Mouse (Mus musculus): ENCODE measurements around the gene Adgre1. TPM values are rescaled to one million over a fixed set of nuclear protein-coding genes. Genes with fewer than 3 reads are reported as not detected.
"Not testable (repeated sequence)": the region's sequence is repeated elsewhere in the genome, so short reads cannot be mapped to it uniquely, and the experiment has no call there.

Adgre1 gene
- 3.6 and 5.7 TPM in 2 replicates for polyA plus RNA-seq (2015; fragmentation: Nextera tagmentation; extraction: Ambion mirVana)

DNA sequence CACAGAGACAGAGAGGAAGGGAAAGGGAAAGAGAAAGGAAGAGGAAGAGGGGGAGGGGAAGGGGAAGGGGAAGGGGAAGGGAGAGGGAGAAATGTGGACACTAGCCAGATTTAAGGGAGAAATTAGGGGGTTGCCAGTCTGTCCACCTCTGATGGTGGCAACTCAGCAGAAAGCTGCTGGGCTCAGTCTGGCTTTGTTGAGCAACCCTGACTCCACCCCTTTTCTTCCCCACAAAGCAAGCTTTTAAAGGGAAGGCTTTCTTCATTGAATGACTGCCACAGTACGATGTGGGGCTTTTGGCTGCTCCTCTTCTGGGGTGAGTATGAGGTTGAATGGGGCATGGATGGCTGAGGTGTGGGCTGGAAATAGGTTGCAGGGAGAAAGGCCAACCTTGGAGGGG, at the start of gene Adgre1:
Gene Adgre1 (plus strand): TSS at position 251 of the 400 bp plus-strand sequence.
- Histone ChIP-seq H3K36me3 (no peaks in the 10 kb centered on the region), H3K4me3 (no peak within 1 kb of the TSS), H3K9ac (no peak within 1 kb of the TSS), H3K4me1 (replicated peaks) (no peaks in the 10 kb centered on the region), H3K4me2 (no peak within 1 kb of the TSS), H3K27me3 (no peaks in the 10 kb centered on the region), H3K27ac (no peak within 1 kb of the TSS), H3K9me3 (replicated peaks) (no peaks in the 10 kb centered on the region)
- 23% methylated on average over 1 of the region's 1 CpGs for WGBS
- no peak for ATAC-seq (replicated peaks; ENCODE audit: insufficient number of reproducible peaks, insufficient read depth, low FRiP score, low read depth)

DNA sequence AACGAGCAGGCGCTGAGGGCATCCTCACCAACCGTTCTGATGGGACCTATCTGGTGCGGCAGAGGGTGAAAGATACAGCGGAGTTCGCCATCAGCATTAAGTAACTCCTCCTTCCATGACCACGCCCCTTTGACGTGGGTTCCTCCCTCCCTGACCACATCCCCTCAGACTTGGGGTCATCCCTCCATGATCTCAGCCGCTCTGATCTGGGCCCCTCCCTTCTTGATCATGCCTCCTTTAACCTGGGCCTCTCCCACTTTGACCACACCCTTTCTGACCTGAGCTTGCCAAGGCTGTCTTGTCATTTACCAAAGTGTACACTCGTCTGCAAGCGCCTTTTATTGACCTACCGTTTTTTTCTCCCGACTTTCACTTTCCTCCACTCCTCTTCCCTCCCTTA, 46.7 kb upstream of the Adgre1 start:
- Histone ChIP-seq H3K36me3 (no peaks in the 10 kb centered on the region), H3K9ac (no peak overlapping the region), H3K4me1 (replicated peaks) (no peaks in the 10 kb centered on the region), H3K4me3 (no peak overlapping the region), H3K9me3 (replicated peaks) (no peaks in the 10 kb centered on the region), H3K27ac (no peak overlapping the region), H3K4me2 (no peak overlapping the region), H3K27me3 (no peaks in the 10 kb centered on the region)
- WGBS: 32% methylated on average over 13 of the region's 13 CpGs
- ATAC-seq (replicated peaks; ENCODE audit: insufficient number of reproducible peaks, insufficient read depth, low FRiP score, low read depth): no peak

- H3K27ac ChIP-seq: no peak overlapping the region
- H3K4me2 ChIP-seq: no peak overlapping the region
- 40% methylated on average over 8 of the region's 8 CpGs for WGBS
- ATAC-seq (replicated peaks; ENCODE audit: insufficient number of reproducible peaks, insufficient read depth, low FRiP score, low read depth): 0 out of 2 replicates have a peak, but pooled peaks have one; percentile 23
- no peaks in the 10 kb centered on the region for H3K9me3 ChIP-seq (replicated peaks)
- H3K36me3 ChIP-seq: no peaks in the 10 kb centered on the region
- H3K27me3 ChIP-seq: no peaks in the 10 kb centered on the region
- H3K9ac ChIP-seq: no peak overlapping the region
- H3K4me3 ChIP-seq: no peak overlapping the region
- H3K4me1 ChIP-seq (replicated peaks): peaks cover 5% of the 10 kb centered on the region
These were observed 30.9 kb upstream of the Adgre1 start for GRCm38 (mm10) chr17:57327615-57328014.

- no peak overlapping the region for H3K9ac ChIP-seq
- no peak overlapping the region for H3K4me2 ChIP-seq
- 31% methylated on average over 5 of the region's 6 CpGs for WGBS
- H3K9me3 ChIP-seq (replicated peaks): no peaks in the 10 kb centered on the region
- H3K4me1 ChIP-seq (replicated peaks): peaks cover 5% of the 10 kb centered on the region
- no peaks in the 10 kb centered on the region for H3K36me3 ChIP-seq
- no peak overlapping the region for H3K4me3 ChIP-seq
- no peaks in the 10 kb centered on the region for H3K27me3 ChIP-seq
- ATAC-seq (replicated peaks; ENCODE audit: insufficient number of reproducible peaks, insufficient read depth, low FRiP score, low read depth): no peak
- H3K27ac ChIP-seq: no peak overlapping the region
These were observed 29.5 kb upstream of the Adgre1 start for GRCm38 (mm10) chr17:57328944-57329343.

DNA sequence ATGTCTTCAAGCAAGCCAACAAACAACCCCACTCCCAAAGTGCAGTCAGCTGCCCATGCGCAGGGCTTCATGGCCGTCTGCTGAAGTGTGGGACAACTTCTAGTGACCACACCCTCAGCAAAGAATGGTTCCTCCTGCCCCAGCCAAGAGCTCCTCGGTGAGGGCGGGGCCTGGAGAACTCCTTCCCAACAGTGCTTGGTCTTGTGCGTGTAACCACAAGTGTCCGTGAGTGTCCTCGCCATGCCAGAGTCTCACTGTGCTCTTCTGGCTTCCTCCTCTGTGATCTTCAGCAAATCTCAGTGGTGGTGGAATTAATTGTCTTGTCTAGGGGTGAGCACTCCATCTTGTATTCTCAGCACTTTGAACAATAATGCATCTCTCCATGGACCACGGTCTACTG, 27.5 kb upstream of the Adgre1 start:
- H3K9ac ChIP-seq: no peak overlapping the region
- no peak overlapping the region for H3K4me3 ChIP-seq
- no peak overlapping the region for H3K4me2 ChIP-seq
- no peaks in the 10 kb centered on the region for H3K9me3 ChIP-seq (replicated peaks)
- H3K27ac ChIP-seq: no peak overlapping the region
- no peaks in the 10 kb centered on the region for H3K36me3 ChIP-seq
- peaks cover 7% of the 10 kb centered on the region for H3K4me1 ChIP-seq (replicated peaks)
- H3K27me3 ChIP-seq: no peaks in the 10 kb centered on the region
- 82% methylated on average over 8 of the region's 8 CpGs for WGBS
- no peak for ATAC-seq (replicated peaks; ENCODE audit: insufficient number of reproducible peaks, insufficient read depth, low FRiP score, low read depth)

DNA sequence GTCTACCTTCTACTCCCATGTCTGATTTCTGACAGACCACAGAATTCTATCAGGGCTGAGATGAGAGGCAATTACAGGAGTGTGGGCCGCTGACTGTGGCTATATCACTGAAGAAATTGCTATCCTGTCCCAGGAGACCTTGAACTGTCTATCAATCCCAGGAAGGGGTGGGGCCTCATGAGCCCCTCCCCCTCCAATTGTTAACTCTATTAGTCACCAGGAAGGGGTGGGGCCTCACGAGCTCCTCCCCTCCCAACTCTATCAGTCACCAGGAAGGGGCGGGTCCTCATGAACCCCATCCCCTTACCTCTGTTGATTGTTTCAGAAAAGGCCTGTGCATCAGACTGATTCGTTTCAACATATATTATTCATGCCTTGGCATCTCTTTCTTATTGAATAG, 26.2 kb upstream of the Adgre1 start:
- H3K36me3 ChIP-seq: no peaks in the 10 kb centered on the region
- no peak overlapping the region for H3K4me3 ChIP-seq
- no peaks in the 10 kb centered on the region for H3K27me3 ChIP-seq
- H3K9me3 ChIP-seq (replicated peaks): no peaks in the 10 kb centered on the region
- peaks cover 7% of the 10 kb centered on the region for H3K4me1 ChIP-seq (replicated peaks)
- H3K4me2 ChIP-seq: no peak overlapping the region
- no peak overlapping the region for H3K9ac ChIP-seq
- WGBS: 79% methylated on average over 4 of the region's 4 CpGs
- no peak overlapping the region for H3K27ac ChIP-seq
- ATAC-seq (replicated peaks; ENCODE audit: insufficient number of reproducible peaks, insufficient read depth, low FRiP score, low read depth): no peak

DNA sequence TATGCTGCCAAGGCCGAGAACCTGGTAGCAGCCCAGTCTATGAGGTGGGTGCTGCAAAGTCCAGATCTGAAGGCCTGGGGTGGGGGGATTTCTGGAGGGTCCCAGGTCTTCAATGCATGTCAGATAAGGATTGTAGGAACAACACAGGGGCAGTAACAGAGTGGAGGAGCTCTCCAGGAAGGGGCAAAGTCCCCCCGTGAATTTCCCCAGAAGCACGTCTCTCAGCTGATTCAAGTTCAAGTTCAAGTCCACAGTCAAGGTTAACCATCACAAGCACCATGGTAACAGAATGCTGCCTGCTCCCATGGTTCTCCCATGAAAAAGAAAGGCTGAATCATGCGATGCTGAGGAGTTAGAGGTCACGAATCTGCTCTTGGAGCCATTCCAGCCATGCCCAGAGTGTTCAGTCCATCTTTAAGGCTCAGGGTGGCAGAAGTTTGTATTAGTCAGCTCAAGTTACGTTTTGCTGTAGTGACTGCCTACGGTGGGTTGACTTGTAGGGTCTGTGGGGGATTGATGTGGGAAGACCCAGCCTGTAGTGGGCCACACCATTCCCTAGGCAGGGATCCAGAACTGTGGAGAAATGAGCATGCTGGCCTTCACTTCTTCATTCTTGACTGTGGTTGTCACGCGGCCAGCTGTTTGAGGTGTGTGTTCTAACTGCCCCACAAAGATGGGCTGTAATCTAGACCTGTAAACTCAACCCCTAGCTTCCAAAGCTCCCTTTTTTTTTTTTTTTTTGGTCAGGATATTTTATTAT, 24.3 kb upstream of the Adgre1 start:
- Histone ChIP-seq H3K9me3 (replicated peaks) (no peaks in the 10 kb centered on the region), H3K4me1 (replicated peaks) (0 out of 2 replicates have a peak, but pooled peaks cover 2% of the 10 kb centered on the region), H3K27ac (no peak overlapping the region), H3K9ac (no peak overlapping the region), H3K4me2 (peak overlapping the region; percentile 23; the same call in 1 of the 2 replicates), H3K36me3 (no peaks in the 10 kb centered on the region), H3K27me3 (no peaks in the 10 kb centered on the region), H3K4me3 (no peak overlapping the region)
- 0 out of 2 replicates have a peak, but pooled peaks have one; percentile 28 for ATAC-seq (replicated peaks; ENCODE audit: insufficient number of reproducible peaks, insufficient read depth, low FRiP score, low read depth)
- 66% methylated on average over 9 of the region's 9 CpGs for WGBS

- Histone ChIP-seq H3K27ac (no peak overlapping the region), H3K9me3 (replicated peaks) (no peaks in the 10 kb centered on the region), H3K4me3 (no peak overlapping the region), H3K4me2 (peak overlapping the region; percentile 23; the same call in 1 of the 2 replicates), H3K36me3 (no peaks in the 10 kb centered on the region), H3K4me1 (replicated peaks) (0 out of 2 replicates have a peak, but pooled peaks cover 2% of the 10 kb centered on the region), H3K9ac (no peak overlapping the region), H3K27me3 (no peaks in the 10 kb centered on the region)
- peak; percentile 29; the same call in 1 of the 2 replicates for ATAC-seq (replicated peaks; ENCODE audit: insufficient number of reproducible peaks, insufficient read depth, low FRiP score, low read depth)
- 5% methylated on average over 16 of the region's 16 CpGs for WGBS
These were observed 23.7 kb upstream of the Adgre1 start for GRCm38 (mm10) chr17:57334761-57335150.

DNA sequence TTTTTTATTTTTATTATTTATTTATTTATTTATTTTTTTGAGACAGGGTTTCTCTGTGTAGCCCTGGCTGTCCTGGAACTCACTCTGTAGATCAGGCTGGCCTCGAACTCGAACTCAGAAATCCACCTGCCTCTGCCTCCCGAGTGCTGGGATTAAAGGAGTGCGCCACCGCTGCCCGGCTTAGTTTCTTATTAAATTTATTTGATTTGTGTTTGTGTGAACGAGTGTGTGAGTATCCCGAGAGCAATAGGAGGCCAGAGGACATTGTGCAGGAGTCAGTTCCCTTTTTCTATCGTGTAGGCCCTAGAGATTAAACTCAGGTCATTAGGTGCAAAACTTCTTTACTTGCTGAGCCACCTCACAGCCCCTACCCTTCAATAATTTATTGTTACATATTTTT, 23.3 kb upstream of the Adgre1 start:
- not testable (repeated sequence) for H3K4me3 ChIP-seq; H3K4me1 ChIP-seq (replicated peaks); H3K9ac ChIP-seq; H3K27me3 ChIP-seq; H3K4me2 ChIP-seq; ATAC-seq (replicated peaks; ENCODE audit: insufficient number of reproducible peaks, insufficient read depth, low FRiP score, low read depth); H3K27ac ChIP-seq; H3K36me3 ChIP-seq; H3K9me3 ChIP-seq (replicated peaks)
- 61% methylated on average over 9 of the region's 9 CpGs for WGBS

GRCm38 (mm10) chr17:57335673-57336303, 22.7 kb upstream of the Adgre1 start:
- peak; percentile 68; the same call in 1 of the 2 replicates for ATAC-seq (replicated peaks; ENCODE audit: insufficient number of reproducible peaks, insufficient read depth, low FRiP score, low read depth)
- no peaks in the 10 kb centered on the region for H3K36me3 ChIP-seq

GRCm38 (mm10) chr17:57337996-57338395, 20.5 kb upstream of the Adgre1 start:
- H3K4me3 ChIP-seq: no peak overlapping the region

More at GRCm38 (mm10) chr17:57335673-57336303, 22.7 kb upstream of the Adgre1 start:
- no peak overlapping the region for H3K4me2 ChIP-seq
- H3K4me1 ChIP-seq (replicated peaks): 0 out of 2 replicates have a peak, but pooled peaks cover 2% of the 10 kb centered on the region
- 16% methylated on average over 11 of the region's 11 CpGs for WGBS
- no peak overlapping the region for H3K4me3 ChIP-seq
- H3K9me3 ChIP-seq (replicated peaks): no peaks in the 10 kb centered on the region
- no peak overlapping the region for H3K9ac ChIP-seq
- no peaks in the 10 kb centered on the region for H3K27me3 ChIP-seq
- no peak overlapping the region for H3K27ac ChIP-seq

More at GRCm38 (mm10) chr17:57337996-57338395, 20.5 kb upstream of the Adgre1 start:
- H3K36me3 ChIP-seq: no peaks in the 10 kb centered on the region
- H3K27ac ChIP-seq: no peak overlapping the region
- H3K4me1 ChIP-seq (replicated peaks): 0 out of 2 replicates have a peak, but pooled peaks cover 2% of the 10 kb centered on the region
- H3K9me3 ChIP-seq (replicated peaks): no peaks in the 10 kb centered on the region
- 77% methylated on average over 10 of the region's 10 CpGs for WGBS
- no peak for ATAC-seq (replicated peaks; ENCODE audit: insufficient number of reproducible peaks, insufficient read depth, low FRiP score, low read depth)
- H3K9ac ChIP-seq: no peak overlapping the region
- no peak overlapping the region for H3K4me2 ChIP-seq
- H3K27me3 ChIP-seq: no peaks in the 10 kb centered on the region
